Mouse (Mus musculus): ENCODE results near the gene Adgrb3. TPM values are rescaled to one million over a fixed set of nuclear protein-coding genes. Genes with fewer than 3 reads are reported as not detected.
A peak's percentile ranks its signal among the peaks of the same experiment; 100 is the strongest.
"Not testable (repeated sequence)": the region's sequence is repeated elsewhere in the genome, so short reads cannot be mapped to it uniquely, and the experiment has no call there.

Gene Adgrb3
- polyA plus RNA-seq, 1 experiment from 2014 or later, result 25.6 TPM

GRCm38 (mm10) chr1:25079395-25079794 lies 750.1 kb downstream of the Adgrb3 start:
- Histone ChIP-seq H3K36me3 (ENCODE audit: poor library complexity, severe bottlenecking) (no peaks in the 10 kb centered on the region), H3K9ac (no peak overlapping the region), H3K4me3 (no peak overlapping the region), H3K27ac (no peak overlapping the region), H3K4me2 (no peak overlapping the region), H3K27me3 (no peaks in the 10 kb centered on the region), H3K4me1 (no peaks in the 10 kb centered on the region), H3K9me3 (replicated peaks) (no peaks in the 10 kb centered on the region)
- no peak for ATAC-seq
- WGBS, result 96% methylated on average over 2 of the region's 2 CpGs

GRCm38 (mm10) chr1:25075952-25076351 lies 753.6 kb downstream of the Adgrb3 start:
- no peak overlapping the region for H3K4me3 ChIP-seq
- 76% methylated on average over 5 of the region's 5 CpGs for WGBS
- H3K4me1 ChIP-seq, result no peaks in the 10 kb centered on the region
- no peaks in the 10 kb centered on the region for H3K9me3 ChIP-seq (replicated peaks)
- H3K9ac ChIP-seq, result no peak overlapping the region
- H3K27ac ChIP-seq, result no peak overlapping the region
- no peak for ATAC-seq
- 0 out of 2 replicates have a peak, but pooled peaks cover 4% of the 10 kb centered on the region for H3K36me3 ChIP-seq (ENCODE audit: poor library complexity, severe bottlenecking)
- no peaks in the 10 kb centered on the region for H3K27me3 ChIP-seq
- no peak overlapping the region for H3K4me2 ChIP-seq

GRCm38 (mm10) chr1:25063964-25064363 lies 765.5 kb downstream of the Adgrb3 start:
- WGBS, result 38% methylated on average over 6 of the region's 6 CpGs
- H3K4me1 ChIP-seq, result no peaks in the 10 kb centered on the region
- ATAC-seq, result no peak

GRCm38 (mm10) chr1:25060935-25061334 lies 768.6 kb downstream of the Adgrb3 start:
- WGBS, result 85% methylated on average over 3 of the region's 3 CpGs

More at GRCm38 (mm10) chr1:25063964-25064363, 765.5 kb downstream of the Adgrb3 start:
- no peaks in the 10 kb centered on the region for H3K27me3 ChIP-seq
- H3K36me3 ChIP-seq (ENCODE audit: poor library complexity, severe bottlenecking), result no peaks in the 10 kb centered on the region
- no peaks in the 10 kb centered on the region for H3K9me3 ChIP-seq (replicated peaks)
- no peak overlapping the region for H3K4me2 ChIP-seq
- H3K27ac ChIP-seq, result no peak overlapping the region
- no peak overlapping the region for H3K4me3 ChIP-seq
- no peak overlapping the region for H3K9ac ChIP-seq

DNA sequence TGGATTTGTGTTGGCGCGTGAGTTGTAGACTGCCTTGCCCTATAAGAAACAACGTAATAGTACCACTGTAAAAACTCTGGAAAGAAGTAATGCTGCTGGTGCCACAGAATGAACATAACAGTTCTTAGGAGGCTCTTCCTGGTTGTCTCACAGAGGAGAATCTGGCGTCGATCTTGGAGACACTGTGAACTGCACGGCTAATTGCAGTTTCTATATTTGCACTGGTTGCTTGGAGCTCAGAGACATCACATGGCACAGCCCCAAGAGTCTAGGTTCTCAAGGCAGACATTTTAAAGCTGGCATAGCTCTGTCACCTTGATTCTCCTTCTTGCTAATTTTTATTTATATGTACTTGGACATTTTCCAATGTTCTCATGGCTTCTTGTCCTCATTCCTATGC lies 769.3 kb downstream of the Adgrb3 start:
- 0 out of 2 replicates have a peak, but pooled peaks cover 5% of the 10 kb centered on the region for H3K4me1 ChIP-seq
- 0 out of 2 replicates have a peak, but pooled peaks have one; percentile 36 for ATAC-seq
- no peak overlapping the region for H3K4me2 ChIP-seq
- H3K9me3 ChIP-seq (replicated peaks), result no peaks in the 10 kb centered on the region
- H3K27ac ChIP-seq, result no peak overlapping the region
- no peaks in the 10 kb centered on the region for H3K36me3 ChIP-seq (ENCODE audit: poor library complexity, severe bottlenecking)
- 95% methylated on average over 6 of the region's 6 CpGs for WGBS
- no peaks in the 10 kb centered on the region for H3K27me3 ChIP-seq
- H3K9ac ChIP-seq, result no peak overlapping the region
- H3K4me3 ChIP-seq, result no peak overlapping the region

More at GRCm38 (mm10) chr1:25060935-25061334, 768.6 kb downstream of the Adgrb3 start:
- H3K9ac ChIP-seq, result no peak overlapping the region
- no peak overlapping the region for H3K4me2 ChIP-seq
- H3K9me3 ChIP-seq (replicated peaks), result no peaks in the 10 kb centered on the region
- no peak overlapping the region for H3K27ac ChIP-seq
- H3K27me3 ChIP-seq, result no peaks in the 10 kb centered on the region
- 0 out of 2 replicates have a peak, but pooled peaks cover 5% of the 10 kb centered on the region for H3K4me1 ChIP-seq
- H3K4me3 ChIP-seq, result no peak overlapping the region
- no peak for ATAC-seq
- H3K36me3 ChIP-seq (ENCODE audit: poor library complexity, severe bottlenecking), result no peaks in the 10 kb centered on the region

GRCm38 (mm10) chr1:25057656-25058055 lies 771.9 kb downstream of the Adgrb3 start:
- no peak overlapping the region for H3K4me3 ChIP-seq
- no peaks in the 10 kb centered on the region for H3K9me3 ChIP-seq (replicated peaks)
- WGBS, result 68% methylated on average over 2 of the region's 2 CpGs
- no peak for ATAC-seq
- H3K4me1 ChIP-seq, result 0 out of 2 replicates have a peak, but pooled peaks cover 5% of the 10 kb centered on the region
- no peak overlapping the region for H3K9ac ChIP-seq
- no peak overlapping the region for H3K27ac ChIP-seq
- H3K36me3 ChIP-seq (ENCODE audit: poor library complexity, severe bottlenecking), result no peaks in the 10 kb centered on the region
- H3K27me3 ChIP-seq, result no peaks in the 10 kb centered on the region
- no peak overlapping the region for H3K4me2 ChIP-seq

DNA sequence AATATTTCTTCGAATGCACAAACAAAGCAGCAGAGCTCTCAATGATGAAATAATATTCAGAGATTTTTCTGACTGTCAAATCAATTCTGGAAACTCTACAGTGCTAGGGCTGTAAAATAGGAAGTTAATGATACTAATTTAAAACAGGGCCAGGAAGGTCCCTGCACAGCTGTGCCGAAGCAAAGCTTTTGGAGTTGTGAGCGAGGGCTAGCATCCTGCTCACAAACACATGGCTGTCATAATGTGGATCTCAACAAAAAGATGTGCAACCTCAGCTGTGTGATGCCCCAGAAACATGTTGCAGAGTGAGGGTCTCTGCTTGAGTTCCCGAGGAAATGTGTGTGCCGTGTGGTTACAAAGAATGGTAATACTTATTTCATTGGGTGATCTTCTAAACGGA lies 772.3 kb downstream of the Adgrb3 start:
- Histone ChIP-seq H3K4me1 (0 out of 2 replicates have a peak, but pooled peaks cover 5% of the 10 kb centered on the region), H3K4me3 (no peak overlapping the region), H3K9ac (no peak overlapping the region), H3K36me3 (ENCODE audit: poor library complexity, severe bottlenecking) (no peaks in the 10 kb centered on the region), H3K27ac (no peak overlapping the region), H3K9me3 (replicated peaks) (no peaks in the 10 kb centered on the region), H3K27me3 (no peaks in the 10 kb centered on the region), H3K4me2 (no peak overlapping the region)
- 82% methylated on average over 6 of the region's 6 CpGs for WGBS
- no peak for ATAC-seq

DNA sequence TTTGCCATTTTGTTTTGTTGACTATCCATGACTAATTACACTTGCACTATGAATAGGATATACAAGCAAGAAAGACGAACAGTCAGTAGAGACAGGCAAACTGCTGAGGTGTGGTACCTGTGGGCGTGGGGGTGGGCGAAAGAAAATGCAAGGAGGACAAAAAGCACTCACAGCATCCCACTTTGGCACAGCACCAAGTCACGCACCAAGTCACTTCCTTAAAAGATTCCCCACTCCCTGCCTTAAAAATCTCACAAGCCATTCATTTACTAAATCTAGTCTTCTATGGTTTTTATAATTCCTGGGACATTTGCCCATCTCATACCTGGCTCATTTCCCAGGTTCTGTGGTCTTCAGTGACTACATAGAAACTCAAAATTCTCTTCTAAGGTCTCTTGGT lies 787.4 kb downstream of the Adgrb3 start:
- Histone ChIP-seq H3K27me3 (no peaks in the 10 kb centered on the region), H3K36me3 (ENCODE audit: poor library complexity, severe bottlenecking) (no peaks in the 10 kb centered on the region), H3K4me3 (no peak overlapping the region), H3K4me2 (no peak overlapping the region), H3K9ac (no peak overlapping the region), H3K27ac (no peak overlapping the region), H3K4me1 (no peaks in the 10 kb centered on the region), H3K9me3 (replicated peaks) (no peaks in the 10 kb centered on the region)
- ATAC-seq, result no peak
- WGBS, result 73% methylated on average over 4 of the region's 4 CpGs

- no peaks in the 10 kb centered on the region for H3K27me3 ChIP-seq
- peaks cover 13% of the 10 kb centered on the region for H3K4me1 ChIP-seq
- ATAC-seq, result peak; percentile 39; the same call in 1 of the 2 replicates
- no peak overlapping the region for H3K27ac ChIP-seq
- no peaks in the 10 kb centered on the region for H3K9me3 ChIP-seq (replicated peaks)
- no peak overlapping the region for H3K4me2 ChIP-seq
- no peak overlapping the region for H3K9ac ChIP-seq
- H3K4me3 ChIP-seq, result no peak overlapping the region
- no peaks in the 10 kb centered on the region for H3K36me3 ChIP-seq (ENCODE audit: poor library complexity, severe bottlenecking)
- 44% methylated on average over 10 of the region's 10 CpGs for WGBS
Observed at GRCm38 (mm10) chr1:25034161-25034560, 795.3 kb downstream of the Adgrb3 start.

DNA sequence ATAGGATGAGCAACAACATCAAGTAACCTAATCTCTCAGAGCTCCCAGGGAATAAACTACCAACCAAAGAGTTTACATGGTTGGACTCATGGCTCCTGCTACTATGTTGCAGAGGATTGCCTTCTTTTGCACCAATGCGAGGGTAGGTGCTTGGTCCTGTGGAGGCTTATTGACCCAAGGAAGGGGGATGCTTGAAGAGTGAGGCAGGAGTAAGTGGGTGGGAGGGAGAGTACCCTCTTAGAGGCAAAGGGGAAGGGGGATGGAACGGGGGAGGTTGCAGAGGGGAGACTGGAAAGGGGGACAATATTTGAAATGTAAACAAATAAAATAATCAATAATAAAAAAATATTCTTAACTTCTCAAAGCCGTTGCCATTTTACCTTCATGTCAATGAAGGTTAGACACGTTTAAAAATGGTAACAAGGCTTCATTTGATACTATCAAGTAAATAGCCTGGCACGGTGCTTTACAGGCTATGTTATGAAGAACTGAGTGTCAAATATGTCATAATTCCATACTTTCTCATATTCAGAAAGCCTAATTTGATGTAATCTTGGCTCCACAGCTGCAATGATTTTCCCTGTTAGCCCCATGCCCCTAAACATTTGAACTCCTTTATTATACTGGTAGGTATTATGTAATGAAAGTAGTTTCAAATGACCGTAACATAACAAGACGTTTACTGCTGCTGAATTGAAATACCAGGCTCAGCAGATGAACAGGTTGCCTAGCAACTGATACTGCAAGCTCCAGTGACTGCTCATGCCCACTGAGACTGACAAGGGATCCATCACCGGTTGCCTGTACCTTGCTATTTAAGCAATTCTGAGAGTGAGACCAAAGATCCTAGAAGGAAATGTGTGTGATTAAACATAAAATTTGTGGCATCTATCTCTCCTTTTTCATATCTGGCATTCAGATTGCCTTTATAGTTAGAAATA lies 796.1 kb downstream of the Adgrb3 start:
- no peak overlapping the region for H3K9ac ChIP-seq
- no peak overlapping the region for H3K4me3 ChIP-seq
- H3K4me1 ChIP-seq, result peaks cover 13% of the 10 kb centered on the region
- 39% methylated on average over 8 of the region's 8 CpGs for WGBS
- H3K27ac ChIP-seq, result no peak overlapping the region; the same call in 1 of the 2 replicates
- H3K36me3 ChIP-seq (ENCODE audit: poor library complexity, severe bottlenecking), result no peaks in the 10 kb centered on the region
- no peaks in the 10 kb centered on the region for H3K9me3 ChIP-seq (replicated peaks)
- peak overlapping the region; percentile 33 for H3K4me2 ChIP-seq
- H3K27me3 ChIP-seq, result no peaks in the 10 kb centered on the region
- ATAC-seq, result peak; percentile 97

GRCm38 (mm10) chr1:25023156-25023555 lies 806.4 kb downstream of the Adgrb3 start:
- Histone ChIP-seq H3K36me3 (ENCODE audit: poor library complexity, severe bottlenecking) (no peaks in the 10 kb centered on the region), H3K9ac (no peak overlapping the region), H3K27me3 (no peaks in the 10 kb centered on the region), H3K4me1 (no peaks in the 10 kb centered on the region), H3K27ac (no peak overlapping the region), H3K9me3 (replicated peaks) (no peaks in the 10 kb centered on the region), H3K4me3 (no peak overlapping the region), H3K4me2 (no peak overlapping the region)
- no peak for ATAC-seq
- WGBS, result 85% methylated on average over 3 of the region's 3 CpGs

DNA sequence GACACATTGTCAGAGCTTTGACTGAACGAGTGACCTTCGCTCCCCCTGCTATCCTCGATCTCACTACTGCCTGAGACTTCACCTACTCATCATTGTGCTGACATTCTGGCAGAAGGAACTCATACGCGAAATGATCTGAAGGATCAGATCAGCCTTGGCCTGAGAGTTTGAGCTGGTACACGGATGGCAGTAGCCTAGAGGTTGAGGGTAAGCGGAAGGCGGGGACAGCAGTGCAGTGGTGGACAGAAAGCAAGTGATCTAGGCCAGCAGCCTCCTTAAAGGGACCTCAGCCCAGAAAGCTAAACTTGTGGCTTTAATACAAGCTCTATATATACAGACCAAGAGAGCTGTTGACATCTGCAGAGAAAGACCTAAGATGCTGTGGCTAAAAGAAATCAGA lies 811.7 kb downstream of the Adgrb3 start:
- not testable (repeated sequence) for H3K27me3 ChIP-seq; ATAC-seq; H3K4me1 ChIP-seq; H3K9ac ChIP-seq; H3K4me2 ChIP-seq; H3K9me3 ChIP-seq (replicated peaks); H3K4me3 ChIP-seq; H3K27ac ChIP-seq; H3K36me3 ChIP-seq (ENCODE audit: poor library complexity, severe bottlenecking)
- WGBS, result 89% methylated on average over 8 of the region's 8 CpGs
